Mouse (Mus musculus): ENCODE results near the gene Pfdn6. TPM values are rescaled to one million over a fixed set of nuclear protein-coding genes. Genes with fewer than 3 reads are reported as not detected.
"Not testable (repeated sequence)": the region's sequence is repeated elsewhere in the genome, so short reads cannot be mapped to it uniquely, and the experiment has no call there.

The Pfdn6 gene
- polyA plus RNA-seq, 1 experiment from 2014 or later = 151 TPM

- H3K9me3 ChIP-seq (ENCODE audit: control insufficient read depth, low read length) = no peaks in the 10 kb centered on the region
- no peak overlapping the region for H3K9ac ChIP-seq (ENCODE audit: low read length)
- WGBS = 88% methylated on average over 10 of the region's 10 CpGs
- H3K4me2 ChIP-seq (ENCODE audit: low read depth, low read length) = no peak overlapping the region
- no peak for ATAC-seq (ENCODE audit: low read depth)
- H3K36me3 ChIP-seq (ENCODE audit: control insufficient read depth, insufficient read depth, low read length) = peaks cover 39% of the 10 kb centered on the region
- H3K4me3 ChIP-seq (ENCODE audit: low read length) = no peak overlapping the region
- no peak overlapping the region for H3K27ac ChIP-seq (ENCODE audit: low read length)
- H3K27me3 ChIP-seq (ENCODE audit: control insufficient read depth, insufficient read depth, low read depth, low read length) = no peaks in the 10 kb centered on the region
- H3K4me1 ChIP-seq (replicated peaks; ENCODE audit: control insufficient read depth, insufficient read depth, low read length) = peaks cover 20% of the 10 kb centered on the region
These were observed 26.9 kb downstream of the Pfdn6 start for GRCm38 (mm10) chr17:33913264-33913663.

DNA sequence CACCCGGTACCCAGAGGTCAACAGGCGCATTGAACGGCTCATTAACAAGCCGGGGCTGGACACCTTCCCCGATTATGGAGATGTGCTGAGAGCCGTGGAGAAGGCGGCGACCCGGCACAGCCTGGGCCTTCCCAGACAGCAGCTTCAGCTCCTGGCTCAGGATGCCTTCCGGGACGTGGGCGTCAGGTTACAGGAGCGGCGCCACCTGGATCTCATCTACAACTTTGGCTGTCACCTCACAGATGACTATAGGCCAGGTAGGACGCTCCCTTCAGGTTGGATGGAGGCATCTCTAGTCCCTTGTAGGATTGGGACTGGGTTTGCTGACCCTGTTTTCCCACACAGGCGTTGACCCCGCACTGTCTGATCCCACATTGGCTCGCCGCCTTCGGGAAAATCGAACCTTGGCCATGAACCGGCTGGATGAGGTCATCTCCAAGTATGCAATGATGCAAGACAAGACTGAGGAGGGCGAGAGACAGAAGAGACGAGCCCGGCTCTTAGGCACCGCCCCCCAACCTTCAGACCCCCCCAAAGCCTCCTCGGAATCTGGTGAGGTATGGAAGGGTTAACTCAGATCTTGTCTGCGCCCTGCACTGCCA, 28.2 kb downstream of the Pfdn6 start:
- H3K36me3 ChIP-seq (ENCODE audit: control insufficient read depth, insufficient read depth, low read length) = peaks cover 28% of the 10 kb centered on the region
- H3K9ac ChIP-seq (ENCODE audit: low read length) = no peak overlapping the region
- H3K4me1 ChIP-seq (replicated peaks; ENCODE audit: control insufficient read depth, insufficient read depth, low read length) = peaks cover 20% of the 10 kb centered on the region
- WGBS = 86% methylated on average over 28 of the region's 28 CpGs
- no peak overlapping the region for H3K4me3 ChIP-seq (ENCODE audit: low read length)
- H3K9me3 ChIP-seq (ENCODE audit: control insufficient read depth, low read length) = no peaks in the 10 kb centered on the region
- no peak overlapping the region for H3K27ac ChIP-seq (ENCODE audit: low read length)
- ATAC-seq (ENCODE audit: low read depth) = no peak
- no peaks in the 10 kb centered on the region for H3K27me3 ChIP-seq (ENCODE audit: control insufficient read depth, insufficient read depth, low read depth, low read length)
- H3K4me2 ChIP-seq (ENCODE audit: low read depth, low read length) = no peak overlapping the region

- ATAC-seq (ENCODE audit: low read depth) = no peak
These were observed 28.9 kb downstream of the Pfdn6 start for GRCm38 (mm10) chr17:33911052-33911812.

GRCm38 (mm10) chr17:33910346-33911051, 29.6 kb downstream of the Pfdn6 start:
- peak overlapping the region; percentile 99 for H3K4me3 ChIP-seq (ENCODE audit: low read length)
- peaks cover 16% of the 10 kb centered on the region for H3K4me1 ChIP-seq (replicated peaks; ENCODE audit: control insufficient read depth, insufficient read depth, low read length)
- 46% methylated on average over 11 of the region's 11 CpGs for WGBS
- peak overlapping the region; percentile 95 for H3K9ac ChIP-seq (ENCODE audit: low read length)
- H3K36me3 ChIP-seq (ENCODE audit: control insufficient read depth, insufficient read depth, low read length) = peaks cover 28% of the 10 kb centered on the region
- peak overlapping the region; percentile 94 for H3K27ac ChIP-seq (ENCODE audit: low read length)
- H3K9me3 ChIP-seq (ENCODE audit: control insufficient read depth, low read length) = no peaks in the 10 kb centered on the region
- no peak for ATAC-seq (ENCODE audit: low read depth)
- peak overlapping the region; percentile 92 for H3K4me2 ChIP-seq (ENCODE audit: low read depth, low read length)
- H3K27me3 ChIP-seq (ENCODE audit: control insufficient read depth, insufficient read depth, low read depth, low read length) = no peaks in the 10 kb centered on the region

More at GRCm38 (mm10) chr17:33911052-33911812, 28.9 kb downstream of the Pfdn6 start:
- Histone ChIP-seq H3K9me3 (ENCODE audit: control insufficient read depth, low read length) (no peaks in the 10 kb centered on the region), H3K4me2 (ENCODE audit: low read depth, low read length) (no peak overlapping the region), H3K27ac (ENCODE audit: low read length) (no peak overlapping the region), H3K27me3 (ENCODE audit: control insufficient read depth, insufficient read depth, low read depth, low read length) (no peaks in the 10 kb centered on the region), H3K9ac (ENCODE audit: low read length) (no peak overlapping the region), H3K36me3 (ENCODE audit: control insufficient read depth, insufficient read depth, low read length) (peaks cover 28% of the 10 kb centered on the region), H3K4me3 (ENCODE audit: low read length) (no peak overlapping the region), H3K4me1 (replicated peaks; ENCODE audit: control insufficient read depth, insufficient read depth, low read length) (peaks cover 17% of the 10 kb centered on the region)
- WGBS = 81% methylated on average over 31 of the region's 31 CpGs

DNA sequence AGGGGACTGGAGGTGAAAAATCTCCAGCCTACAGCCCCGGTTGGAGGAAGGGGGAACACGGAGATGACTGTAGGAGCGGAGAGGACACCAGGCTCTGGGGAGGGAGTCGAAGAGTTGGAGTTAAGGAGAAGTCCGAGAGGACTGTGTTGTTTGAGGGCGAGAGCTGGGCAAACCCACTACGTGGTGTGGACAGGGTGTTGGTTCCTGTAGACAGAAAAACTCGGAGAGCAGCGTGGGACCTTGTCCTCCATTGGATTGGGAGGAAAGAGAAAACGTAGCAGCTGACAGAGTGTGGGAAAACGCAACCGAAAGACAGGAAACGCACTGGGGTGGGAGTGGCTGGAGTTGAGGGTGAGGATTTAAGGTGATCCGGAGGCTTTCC, 30.3 kb downstream of the Pfdn6 start:
- Histone ChIP-seq H3K9ac (ENCODE audit: low read length) (peak overlapping the region; percentile 95), H3K4me2 (ENCODE audit: low read depth, low read length) (peak overlapping the region; percentile 92), H3K9me3 (ENCODE audit: control insufficient read depth, low read length) (no peaks in the 10 kb centered on the region), H3K27me3 (ENCODE audit: control insufficient read depth, insufficient read depth, low read depth, low read length) (no peaks in the 10 kb centered on the region), H3K27ac (ENCODE audit: low read length) (peak overlapping the region; percentile 94), H3K36me3 (ENCODE audit: control insufficient read depth, insufficient read depth, low read length) (peaks cover 28% of the 10 kb centered on the region), H3K4me3 (ENCODE audit: low read length) (peak overlapping the region; percentile 99), H3K4me1 (replicated peaks; ENCODE audit: control insufficient read depth, insufficient read depth, low read length) (peaks cover 10% of the 10 kb centered on the region)
- ATAC-seq (ENCODE audit: low read depth) = no peak
- WGBS = under 1% methylated on average over 14 of the region's 14 CpGs

GRCm38 (mm10) chr17:33909077-33909868, 30.9 kb downstream of the Pfdn6 start, which contains the start of gene Daxx:
Gene Daxx (plus strand): TSS chr17:33909414.
- Histone ChIP-seq H3K4me3 (ENCODE audit: low read length) (peak within 1 kb of the TSS; percentile 99), H3K36me3 (ENCODE audit: control insufficient read depth, insufficient read depth, low read length) (peaks cover 27% of the 10 kb centered on the region), H3K4me2 (ENCODE audit: low read depth, low read length) (peak within 1 kb of the TSS; percentile 92), H3K27ac (ENCODE audit: low read length) (peak within 1 kb of the TSS; percentile 94), H3K9me3 (ENCODE audit: control insufficient read depth, low read length) (no peaks in the 10 kb centered on the region), H3K27me3 (ENCODE audit: control insufficient read depth, insufficient read depth, low read depth, low read length) (no peaks in the 10 kb centered on the region), H3K4me1 (replicated peaks; ENCODE audit: control insufficient read depth, insufficient read depth, low read length) (peaks cover 8% of the 10 kb centered on the region), H3K9ac (ENCODE audit: low read length) (peak within 1 kb of the TSS; percentile 95)
- peak; percentile 97 for ATAC-seq (ENCODE audit: low read depth)
- WGBS = under 1% methylated on average over 68 of the region's 68 CpGs

GRCm38 (mm10) chr17:33908331-33909076, 31.6 kb downstream of the Pfdn6 start:
- under 1% methylated on average over 42 of the region's 44 CpGs for WGBS
- H3K4me2 ChIP-seq (ENCODE audit: low read depth, low read length) = peak overlapping the region; percentile 92
- ATAC-seq (ENCODE audit: low read depth) = peak; percentile 57
- H3K27ac ChIP-seq (ENCODE audit: low read length) = peak overlapping the region; percentile 91
- peaks cover 19% of the 10 kb centered on the region for H3K36me3 ChIP-seq (ENCODE audit: control insufficient read depth, insufficient read depth, low read length)
- H3K9me3 ChIP-seq (ENCODE audit: control insufficient read depth, low read length) = no peaks in the 10 kb centered on the region
- no peaks in the 10 kb centered on the region for H3K27me3 ChIP-seq (ENCODE audit: control insufficient read depth, insufficient read depth, low read depth, low read length)
- peak overlapping the region; percentile 99 for H3K4me3 ChIP-seq (ENCODE audit: low read length)
- peaks cover 8% of the 10 kb centered on the region for H3K4me1 ChIP-seq (replicated peaks; ENCODE audit: control insufficient read depth, insufficient read depth, low read length)
- peak overlapping the region; percentile 73 for H3K9ac ChIP-seq (ENCODE audit: low read length)

DNA sequence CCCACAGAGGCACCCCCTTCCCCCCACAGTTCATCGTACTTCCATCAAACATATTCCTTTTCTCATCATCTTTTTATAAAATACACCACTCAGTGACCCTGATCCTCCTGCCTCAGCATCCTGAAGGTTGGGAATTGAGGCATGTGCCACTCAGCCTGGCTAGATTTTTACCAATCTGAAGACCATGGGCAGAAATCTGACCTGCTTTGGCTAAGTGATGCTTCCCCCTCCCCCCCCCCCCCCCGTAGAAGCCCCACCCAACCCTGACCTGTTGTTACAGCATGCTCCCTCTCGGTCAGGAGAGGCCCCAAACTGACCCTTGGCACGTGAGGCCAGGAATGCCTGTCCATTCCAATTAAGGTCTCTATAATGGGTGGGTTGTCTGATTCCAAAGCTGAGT, 35.3 kb downstream of the Pfdn6 start, which contains the start of gene Platr17:
Gene Platr17, plus strand, starts transcription at position 301 of the 400 bp plus-strand sequence.
- not testable (repeated sequence) for H3K27ac ChIP-seq (ENCODE audit: low read length); ATAC-seq (ENCODE audit: low read depth); H3K27me3 ChIP-seq (ENCODE audit: control insufficient read depth, insufficient read depth, low read depth, low read length); H3K9me3 ChIP-seq (ENCODE audit: control insufficient read depth, low read length); H3K9ac ChIP-seq (ENCODE audit: low read length); H3K4me2 ChIP-seq (ENCODE audit: low read depth, low read length); H3K4me1 ChIP-seq (replicated peaks; ENCODE audit: control insufficient read depth, insufficient read depth, low read length); H3K36me3 ChIP-seq (ENCODE audit: control insufficient read depth, insufficient read depth, low read length); H3K4me3 ChIP-seq (ENCODE audit: low read length)
- WGBS = 36% methylated on average over 3 of the region's 4 CpGs
